Mouse (Mus musculus): ENCODE results near the gene Irf4.

The Irf4 gene

GRCm38 (mm10) chr13:30738310-30738840 lies 10.7 kb upstream of the Irf4 start:
- DNase-seq (ENCODE audit: low spot score): no peak

- no peak for DNase-seq (ENCODE audit: low spot score)
These were observed 7.9 kb upstream of the Irf4 start for GRCm38 (mm10) chr13:30741172-30741571.

GRCm38 (mm10) chr13:30742411-30742970 lies 6.5 kb upstream of the Irf4 start:
- no peak for DNase-seq (ENCODE audit: low spot score)

GRCm38 (mm10) chr13:30745121-30745520 lies 3.9 kb upstream of the Irf4 start:
- no peak for DNase-seq (ENCODE audit: low spot score)

- no peak for DNase-seq (ENCODE audit: low spot score)
These were observed 2.0 kb upstream of the Irf4 start for GRCm38 (mm10) chr13:30747068-30747467.

- DNase-seq (ENCODE audit: low spot score): no peak
These were observed 1.5 kb upstream of the Irf4 start for GRCm38 (mm10) chr13:30747504-30747903.

- DNase-seq (ENCODE audit: low spot score): no peak
These were observed 705 bp upstream of the Irf4 start for GRCm38 (mm10) chr13:30748321-30748720.

GRCm38 (mm10) chr13:30749557-30750141 lies 623 bp downstream of the Irf4 start:
- no peak for DNase-seq (ENCODE audit: low spot score)

GRCm38 (mm10) chr13:30750461-30751303 lies 1.7 kb downstream of the Irf4 start:
- no peak for DNase-seq (ENCODE audit: low spot score)

GRCm38 (mm10) chr13:30751304-30751580 lies 2.2 kb downstream of the Irf4 start:
- no peak for DNase-seq (ENCODE audit: low spot score)

GRCm38 (mm10) chr13:30752581-30753187 lies 3.7 kb downstream of the Irf4 start:
- no peak for DNase-seq (ENCODE audit: low spot score)

GRCm38 (mm10) chr13:30753441-30753840 lies 4.4 kb downstream of the Irf4 start:
- DNase-seq (ENCODE audit: low spot score): no peak

- no peak for DNase-seq (ENCODE audit: low spot score)
These were observed 5.0 kb downstream of the Irf4 start for GRCm38 (mm10) chr13:30754066-30754465.

- DNase-seq (ENCODE audit: low spot score): no peak
These were observed 5.9 kb downstream of the Irf4 start for GRCm38 (mm10) chr13:30754825-30755476.

GRCm38 (mm10) chr13:30755577-30755976 lies 6.6 kb downstream of the Irf4 start:
- no peak for DNase-seq (ENCODE audit: low spot score)

GRCm38 (mm10) chr13:30755998-30756639 lies 7.1 kb downstream of the Irf4 start:
- DNase-seq (ENCODE audit: low spot score): no peak

GRCm38 (mm10) chr13:30757264-30757900 lies 8.4 kb downstream of the Irf4 start:
- DNase-seq (ENCODE audit: low spot score): no peak

GRCm38 (mm10) chr13:30758789-30759381 lies 9.9 kb downstream of the Irf4 start:
- DNase-seq (ENCODE audit: low spot score): no peak

- no peak for DNase-seq (ENCODE audit: low spot score)
These were observed 11.5 kb downstream of the Irf4 start for GRCm38 (mm10) chr13:30760374-30761090.

- DNase-seq (ENCODE audit: low spot score): no peak
These were observed 12.2 kb downstream of the Irf4 start for GRCm38 (mm10) chr13:30761151-30761631.

All from urinary bladder, postnatal 14 days (tissue).